Comparison of ENCODE assay signal across 7 mouse cellular contexts in genomic region chrX:155262235-155262914, GRCm38 (mm10). TPM values are rescaled to one million over a fixed set of nuclear protein-coding genes. Genes with fewer than 3 reads are reported as not detected.
DNase-seq lines count a peak whose midpoint lies in the region; ATAC-seq lines count a peak whose summit lies in the region.

Gene Acot9 (plus strand): TSS chrX:155262443.

- DNase-seq in adrenal gland, postnatal 25 days, result peak; percentile 88
- DNase-seq in heart, adult 11 months, result peak; percentile 100
- DNase-seq in kidney, adult 18-20 months, result peak; percentile 86
- peak; percentile 81 for DNase-seq in limb, embryonic 11.5 days (ENCODE audit: low spot score)
- peak; percentile 90 for DNase-seq in midbrain, embryonic 14.5 days
- peak; percentile 83 to 84 for DNase-seq in spleen, adult 18-20 months

- H3K4me1 ChIP-seq in embryonic facial prominence, embryonic 12.5 days, result no peaks in the 10 kb centered on the region
- no peaks in the 10 kb centered on the region for H3K4me1 ChIP-seq in limb, embryonic 11.5 days (ENCODE audit: control insufficient read depth, insufficient read depth, low read length)
- H3K4me1 ChIP-seq in midbrain, embryonic 14.5 days (ENCODE audit: control insufficient read depth, insufficient read depth, low read length), result no peaks in the 10 kb centered on the region

- peak within 1 kb of the TSS; percentile 52 for H3K4me3 ChIP-seq in embryonic facial prominence, embryonic 12.5 days
- peak within 1 kb of the TSS; percentile 41 for H3K4me3 ChIP-seq in limb, embryonic 11.5 days (ENCODE audit: low read depth, low read length)
- peak within 1 kb of the TSS; percentile 46 for H3K4me3 ChIP-seq in midbrain, embryonic 14.5 days (replicated peaks; ENCODE audit: low read depth, low read length)

- 16% methylated on average over 37 of the region's 37 CpGs for WGBS in embryonic facial prominence, embryonic 12.5 days
- WGBS in limb, embryonic 11.5 days, result 25% methylated on average over 36 of the region's 37 CpGs
- 28% methylated on average over 37 of the region's 37 CpGs for WGBS in midbrain, embryonic 14.5 days

- no peaks in the 10 kb centered on the region for H3K9me3 ChIP-seq in embryonic facial prominence, embryonic 12.5 days
- H3K9me3 ChIP-seq in limb, embryonic 11.5 days (ENCODE audit: control insufficient read depth, low read length), result no peaks in the 10 kb centered on the region
- no peaks in the 10 kb centered on the region for H3K9me3 ChIP-seq in midbrain, embryonic 14.5 days (ENCODE audit: control insufficient read depth, low read length)

- no peaks in the 10 kb centered on the region for H3K27me3 ChIP-seq in embryonic facial prominence, embryonic 12.5 days
- no peaks in the 10 kb centered on the region for H3K27me3 ChIP-seq in limb, embryonic 11.5 days (ENCODE audit: control insufficient read depth, insufficient read depth, low read length)
- H3K27me3 ChIP-seq in midbrain, embryonic 14.5 days (ENCODE audit: control insufficient read depth, insufficient read depth, low read length), result no peaks in the 10 kb centered on the region

- H3K4me2 ChIP-seq in embryonic facial prominence, embryonic 12.5 days (replicated peaks), result peak within 1 kb of the TSS; percentile 46
- peak within 1 kb of the TSS; percentile 50 for H3K4me2 ChIP-seq in limb, embryonic 11.5 days (ENCODE audit: low read depth, severe bottlenecking)
- H3K4me2 ChIP-seq in midbrain, embryonic 14.5 days (ENCODE audit: low read length), result peak within 1 kb of the TSS; percentile 53

- no peak within 1 kb of the TSS for H3K27ac ChIP-seq in embryonic facial prominence, embryonic 12.5 days
- no peak within 1 kb of the TSS for H3K27ac ChIP-seq in limb, embryonic 11.5 days (replicated peaks; ENCODE audit: low read depth, low read length)
- H3K27ac ChIP-seq in midbrain, embryonic 14.5 days (replicated peaks; ENCODE audit: low read depth, low read length), result no peak within 1 kb of the TSS

- no peaks in the 10 kb centered on the region for H3K36me3 ChIP-seq in embryonic facial prominence, embryonic 12.5 days
- no peaks in the 10 kb centered on the region for H3K36me3 ChIP-seq in limb, embryonic 11.5 days (ENCODE audit: control insufficient read depth, insufficient read depth, low read length)
- H3K36me3 ChIP-seq in midbrain, embryonic 14.5 days (ENCODE audit: control insufficient read depth, insufficient read depth, low read length), result no peaks in the 10 kb centered on the region

- H3K9ac ChIP-seq in embryonic facial prominence, embryonic 12.5 days, result peak within 1 kb of the TSS; percentile 45
- peak within 1 kb of the TSS; percentile 47; the same call in 1 of the 2 replicates for H3K9ac ChIP-seq in limb, embryonic 11.5 days (ENCODE audit: low read length)
- H3K9ac ChIP-seq in midbrain, embryonic 14.5 days (replicated peaks; ENCODE audit: low read length), result peak within 1 kb of the TSS; percentile 64

- ATAC-seq in embryonic facial prominence, embryonic 12.5 days (ENCODE audit: insufficient number of reproducible peaks, insufficient read depth, low FRiP score, low TSS enrichment), result peak; percentile 98
- peak; percentile 98 for ATAC-seq in limb, embryonic 11.5 days (ENCODE audit: insufficient number of reproducible peaks, low FRiP score, low TSS enrichment, low read depth)
- ATAC-seq in midbrain, embryonic 14.5 days (ENCODE audit: low FRiP score, low TSS enrichment), result peak; percentile 99

RNA-seq across cellular contexts. Expression of gene Acot9, which starts in this region (rescaled TPM):
- total RNA-seq in adrenal gland, postnatal 25 days (2021), result 43.7 and 47.6 TPM in 2 replicates
- 32.2 and 32.5 TPM in 2 replicates for polyA plus RNA-seq in embryonic facial prominence, embryonic 12.5 days (2016; fragmentation: Nextera tagmentation; extraction: Ambion mirVana)
- polyA plus RNA-seq in limb, embryonic 11.5 days (2014; fragmentation: Nextera tagmentation; extraction: Ambion mirVana), result 22.1 and 22.7 TPM in 2 replicates
- 48.0 and 49.9 TPM in 2 replicates for polyA plus RNA-seq in midbrain, embryonic 14.5 days (2014; fragmentation: Nextera tagmentation; extraction: Ambion mirVana)
